Mouse (Mus musculus): ENCODE data around the gene Parp1.
"Not testable (repeated sequence)": the region's sequence is repeated elsewhere in the genome, so short reads cannot be mapped to it uniquely, and the experiment has no call there.

Parp1 gene

DNA sequence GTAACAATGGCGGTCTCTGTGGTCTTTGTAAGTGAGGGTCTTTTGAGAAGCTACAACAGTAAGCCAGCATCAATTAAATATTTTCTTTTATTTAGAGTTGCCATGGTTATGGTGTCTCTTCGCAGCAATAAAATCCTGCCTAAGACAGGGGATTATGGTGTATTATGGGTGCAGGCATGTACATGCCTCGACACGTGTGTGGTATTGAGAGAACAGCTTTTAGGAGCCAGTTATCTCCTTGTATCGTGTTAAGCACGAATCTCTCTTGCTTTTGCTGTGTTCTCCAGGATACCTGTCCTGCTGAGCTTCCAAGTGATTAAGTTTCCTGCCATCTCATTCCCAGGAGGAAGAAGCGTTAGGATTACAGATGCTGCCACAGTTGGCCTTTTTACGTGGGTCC lies 9.3 kb upstream of the Parp1 start:
- in situ Hi-C loops (cut with MboI): loop anchor here (10.0 kb wide), 1 partner anchor 125 kb away; no protein-coding TSS in a partner anchor

DNA sequence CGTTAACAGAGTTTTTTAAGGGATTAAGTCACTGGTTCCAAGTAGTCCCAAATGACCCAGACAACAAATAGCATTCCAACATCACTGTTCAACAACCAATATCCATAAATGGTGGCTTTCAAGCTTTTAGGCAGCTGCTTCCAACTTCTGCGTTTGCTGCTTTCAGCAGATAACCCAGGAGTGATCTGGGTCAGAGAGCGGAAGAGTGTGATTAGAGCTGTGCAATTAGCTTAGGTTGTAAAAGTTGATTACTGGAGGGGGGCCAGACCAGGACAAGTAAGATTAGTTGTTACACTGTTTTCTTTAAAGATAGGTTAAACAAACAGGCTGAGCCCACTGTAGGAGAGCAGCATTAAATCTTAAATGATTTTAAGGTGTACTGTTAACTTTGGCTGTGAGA lies 7.5 kb upstream of the Parp1 start:
- in situ Hi-C loops (cut with MboI): no loop called here

DNA sequence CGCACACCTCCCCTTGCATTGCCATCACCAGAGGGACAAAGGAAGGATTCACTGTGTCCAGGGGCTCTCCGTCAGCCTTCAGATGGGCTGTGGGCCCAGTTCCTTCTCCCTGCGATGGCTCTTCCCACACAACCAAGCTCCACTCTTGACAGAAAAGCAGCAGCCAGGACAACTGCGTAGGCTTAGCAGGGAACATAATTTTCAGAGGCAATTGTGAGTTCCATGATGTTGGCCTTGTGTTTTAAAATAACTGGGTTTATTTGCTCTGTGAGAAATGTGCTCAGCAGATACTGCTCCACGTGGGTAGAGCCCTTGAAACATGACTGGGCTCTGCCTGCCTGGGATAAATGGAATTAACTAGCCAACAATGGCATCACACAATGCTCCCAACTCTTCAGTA lies 3.8 kb upstream of the Parp1 start:
- in situ Hi-C loops (cut with MboI): no loop called here

DNA sequence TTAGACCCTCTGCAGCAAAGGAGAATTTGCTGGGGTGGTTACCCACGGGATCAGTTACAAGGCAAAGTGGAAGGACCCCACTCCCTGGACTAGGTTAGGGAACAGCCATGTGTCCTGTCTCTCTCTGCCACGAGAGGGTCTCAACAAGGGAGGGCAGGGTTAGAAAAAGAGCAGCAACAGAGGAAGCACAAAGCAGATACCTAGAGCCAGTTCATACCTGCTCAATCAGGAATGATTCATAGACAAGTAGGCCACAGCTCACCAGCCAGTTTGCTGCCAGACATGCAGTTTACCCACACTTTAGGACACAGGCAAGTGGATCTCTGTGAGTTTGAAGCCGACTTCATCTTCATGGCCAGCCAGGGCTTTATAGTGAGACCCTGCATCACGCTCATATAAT lies 963 bp upstream of the Parp1 start:
- in situ Hi-C loops (cut with MboI): no loop called here

DNA sequence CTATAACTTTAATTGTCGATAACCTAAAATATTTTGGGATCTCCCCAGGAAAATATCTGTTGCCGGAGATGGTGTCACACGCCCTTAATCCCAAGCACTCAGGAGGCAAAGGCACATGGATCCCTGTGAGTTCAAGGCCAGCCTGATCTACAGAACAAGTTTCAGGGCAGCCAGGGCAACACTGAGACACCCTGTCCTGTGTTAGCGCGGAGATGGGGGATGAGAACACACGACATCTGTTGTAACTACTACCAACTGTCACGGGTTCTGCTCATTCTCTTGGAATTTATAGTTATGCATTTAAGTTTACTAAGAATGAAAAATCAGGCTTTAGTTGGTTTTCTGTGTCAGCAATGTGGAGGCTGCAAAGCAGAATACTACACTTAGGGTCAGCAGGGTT lies 476 bp upstream of the Parp1 start:
- in situ Hi-C loops (cut with MboI): no loop called here

DNA sequence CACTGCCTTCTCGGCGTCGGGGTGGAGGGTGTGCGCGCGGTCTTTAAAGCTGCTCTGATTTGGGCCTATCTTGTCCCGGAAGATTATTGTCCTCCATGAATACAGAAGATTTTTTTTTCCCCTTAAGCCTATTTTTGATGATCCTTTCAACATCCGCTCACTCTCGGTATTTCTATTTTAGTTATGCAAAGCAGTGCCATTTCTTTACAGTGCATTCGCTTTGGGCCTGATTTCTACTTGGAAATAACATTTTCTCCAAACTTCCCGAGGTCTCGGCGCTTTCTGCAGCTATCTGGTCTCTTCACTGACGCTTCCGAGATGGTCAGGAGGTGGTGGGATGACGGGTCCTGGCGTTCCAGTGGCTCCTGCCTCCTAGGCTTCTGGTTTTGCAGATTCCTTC lies 729 bp downstream of the Parp1 start:
- in situ Hi-C loops (cut with MboI): no loop called here

DNA sequence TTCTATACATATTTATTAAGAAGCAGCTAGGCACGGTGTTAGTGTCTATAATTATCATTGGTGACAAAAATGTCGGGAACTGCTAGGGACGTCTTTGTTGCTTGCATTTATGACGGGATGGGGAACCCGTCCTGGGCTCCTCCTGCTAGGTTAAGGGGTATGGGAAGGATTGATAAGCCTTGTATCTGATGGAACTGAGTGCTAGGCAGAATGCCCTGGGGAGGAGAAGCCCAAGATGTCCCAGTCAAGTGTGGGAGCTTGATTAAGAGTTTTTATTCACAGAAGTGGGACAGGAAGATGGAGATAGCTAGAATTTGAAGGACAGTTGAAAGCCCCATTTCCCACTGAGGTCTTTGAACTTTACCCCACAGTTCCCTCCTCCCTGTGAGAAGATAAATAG lies 1.5 kb downstream of the Parp1 start:
- in situ Hi-C loops (cut with MboI): no loop called here

DNA sequence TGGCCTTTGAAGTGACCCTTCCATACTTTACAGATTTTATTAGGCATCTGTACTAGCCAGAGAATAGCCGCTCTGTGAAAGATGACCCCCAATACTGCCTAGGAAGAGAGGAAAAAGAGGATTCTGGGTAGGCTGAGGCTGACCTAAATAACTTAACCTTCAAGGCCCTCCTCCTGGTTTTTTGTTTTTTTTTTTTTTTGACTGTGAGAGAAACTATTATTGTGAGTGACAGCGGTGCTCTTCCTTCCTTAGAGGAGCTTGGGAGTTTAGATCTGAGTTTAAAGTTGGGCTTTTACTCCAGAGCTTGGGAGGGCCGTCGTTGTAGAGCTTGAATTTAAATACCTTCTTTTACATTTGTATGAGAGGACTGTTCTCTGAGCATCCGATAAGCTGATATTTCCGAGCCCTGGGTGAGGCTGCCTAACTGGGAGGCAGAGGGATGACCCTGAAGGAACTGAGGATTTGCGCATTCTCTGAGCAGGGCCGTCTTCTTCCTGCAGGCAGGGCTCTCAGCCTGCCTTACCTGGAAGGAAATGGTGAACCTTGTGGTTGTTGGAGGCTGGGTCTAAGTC lies 2.4 kb downstream of the Parp1 start:
- in situ Hi-C loops (cut with MboI): no loop called here

DNA sequence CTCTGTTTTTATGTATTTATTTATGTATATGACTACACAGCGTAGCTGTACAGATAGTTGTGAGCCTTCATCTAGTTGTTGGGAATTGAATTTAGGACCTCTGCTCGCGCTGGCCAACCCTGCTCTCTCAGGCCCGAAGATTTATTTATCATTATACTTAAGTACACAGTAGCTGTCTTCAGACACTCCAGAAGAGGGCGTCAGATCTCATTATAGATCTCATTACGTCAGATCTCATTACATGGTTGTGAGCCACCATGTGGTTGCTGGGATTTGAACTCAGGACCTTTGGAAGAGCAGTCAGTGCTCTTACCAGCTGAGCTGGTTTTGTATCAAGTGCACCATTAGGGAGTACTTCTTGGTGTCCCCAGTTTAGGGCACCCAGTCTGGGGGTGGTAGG lies 3.0 kb downstream of the Parp1 start:
- in situ Hi-C loops (cut with MboI): not testable (repeated sequence)

DNA sequence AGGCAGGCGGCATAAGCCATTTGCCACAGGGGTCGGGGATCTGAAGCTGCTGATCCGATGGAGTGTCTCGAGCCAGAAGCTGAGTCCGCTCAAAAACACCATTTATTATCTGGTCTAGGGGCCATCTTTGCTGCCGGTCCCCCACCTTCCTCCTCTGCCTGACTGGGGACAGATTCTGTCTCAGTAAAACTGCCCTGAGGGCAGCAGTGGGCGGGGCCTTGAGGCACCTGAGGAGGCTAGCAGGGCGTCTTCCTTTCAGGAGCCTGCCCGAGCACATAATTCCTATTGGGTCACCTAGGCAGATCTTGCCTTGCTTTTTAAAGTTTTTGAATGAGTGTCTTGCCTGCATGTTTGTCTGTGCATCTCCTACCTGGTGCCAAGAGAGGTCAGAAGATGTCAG lies 3.4 kb downstream of the Parp1 start:
- in situ Hi-C loops (cut with MboI): no loop called here

DNA sequence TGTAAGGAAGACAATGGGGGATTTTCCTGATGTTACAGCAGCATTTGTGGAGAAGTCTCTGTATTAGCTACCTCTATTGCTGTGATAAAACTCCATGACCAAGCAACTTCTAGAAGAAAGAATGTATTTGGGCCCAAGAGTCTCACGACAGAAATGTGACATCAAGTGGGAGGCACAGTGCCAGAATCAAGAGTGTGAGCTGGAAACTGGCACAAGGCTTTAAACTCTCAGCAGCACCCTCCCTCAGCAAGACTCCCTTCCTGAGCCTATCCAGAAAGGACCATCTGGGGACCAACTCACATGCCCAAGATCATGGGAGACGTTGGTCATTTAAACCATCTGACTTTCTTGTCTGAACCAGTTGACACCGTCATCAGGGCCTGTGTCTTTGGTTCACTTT lies 7.8 kb downstream of the Parp1 start:
- in situ Hi-C loops (cut with MboI): no loop called here

DNA sequence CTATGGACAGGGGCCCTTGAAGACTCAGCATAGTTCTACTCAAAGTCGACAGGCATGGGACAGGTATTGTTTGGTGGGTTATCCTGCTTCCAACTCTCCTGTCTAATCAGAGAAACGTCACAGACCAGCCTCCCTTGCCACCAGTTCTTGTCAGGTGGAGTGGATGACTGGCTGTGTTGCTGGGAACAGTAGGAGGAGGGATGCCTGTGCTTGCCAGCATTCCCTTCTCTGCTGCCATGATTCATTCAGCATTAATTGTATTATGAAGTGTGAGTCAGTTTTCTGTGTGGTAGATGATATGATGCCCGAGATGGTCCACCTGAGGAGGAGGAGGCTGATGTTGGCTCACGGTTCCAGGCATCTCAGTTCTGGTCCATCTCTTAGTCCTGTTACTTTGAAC lies 9.1 kb downstream of the Parp1 start:
- in situ Hi-C loops (cut with MboI): no loop called here

DNA sequence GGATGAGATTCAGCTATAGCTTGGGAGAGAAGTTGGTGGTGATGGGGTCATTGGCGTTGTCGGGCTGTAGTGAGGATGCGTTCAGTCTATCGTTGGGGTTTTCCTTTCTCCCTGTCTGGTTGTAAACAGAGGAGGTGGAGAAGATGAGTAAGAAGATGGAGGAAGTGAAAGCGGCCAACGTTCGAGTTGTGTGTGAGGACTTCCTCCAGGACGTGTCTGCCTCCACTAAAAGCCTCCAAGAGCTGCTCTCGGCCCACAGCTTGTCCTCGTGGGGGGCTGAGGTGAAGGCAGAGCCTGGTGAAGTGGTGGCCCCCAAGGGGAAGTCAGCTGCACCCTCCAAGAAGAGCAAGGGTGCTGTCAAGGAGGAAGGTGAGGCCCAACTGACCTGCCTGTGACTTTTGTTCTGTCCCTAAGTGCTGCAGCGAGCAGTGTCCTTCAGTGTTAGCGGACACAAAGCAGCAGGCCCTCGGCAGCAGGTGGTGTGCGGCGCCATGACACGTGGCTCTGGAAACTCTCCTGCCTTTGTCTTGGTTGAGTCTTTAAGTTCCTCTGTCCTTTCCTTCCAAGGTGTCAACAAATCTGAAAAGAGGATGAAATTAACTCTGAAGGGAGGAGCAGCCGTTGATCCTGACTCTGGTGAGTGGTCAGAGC lies 19.2 kb downstream of the Parp1 start:
- in situ Hi-C loops (cut with MboI): no loop called here

DNA sequence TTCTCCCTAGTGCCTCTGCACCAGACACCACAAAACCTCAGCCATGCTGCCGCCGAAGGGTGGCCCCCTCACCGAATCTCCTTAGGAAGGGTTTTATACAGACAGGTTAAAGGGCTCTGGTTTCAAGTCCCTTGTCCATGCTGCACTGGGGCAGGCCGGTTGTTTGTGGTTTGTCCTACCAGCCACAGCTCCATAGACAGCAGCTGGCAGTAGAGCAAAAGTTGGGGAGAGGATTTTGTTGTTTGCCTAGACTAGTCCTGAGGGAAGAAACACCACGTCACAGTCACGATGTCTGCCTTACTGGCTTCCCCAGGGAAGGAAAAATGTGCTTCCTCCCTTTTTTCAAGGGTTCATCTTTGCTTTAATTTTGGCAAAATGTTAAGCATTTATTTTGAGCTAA lies 31.9 kb downstream of the Parp1 start:
- in situ Hi-C loops (cut with MboI): no loop called here

DNA sequence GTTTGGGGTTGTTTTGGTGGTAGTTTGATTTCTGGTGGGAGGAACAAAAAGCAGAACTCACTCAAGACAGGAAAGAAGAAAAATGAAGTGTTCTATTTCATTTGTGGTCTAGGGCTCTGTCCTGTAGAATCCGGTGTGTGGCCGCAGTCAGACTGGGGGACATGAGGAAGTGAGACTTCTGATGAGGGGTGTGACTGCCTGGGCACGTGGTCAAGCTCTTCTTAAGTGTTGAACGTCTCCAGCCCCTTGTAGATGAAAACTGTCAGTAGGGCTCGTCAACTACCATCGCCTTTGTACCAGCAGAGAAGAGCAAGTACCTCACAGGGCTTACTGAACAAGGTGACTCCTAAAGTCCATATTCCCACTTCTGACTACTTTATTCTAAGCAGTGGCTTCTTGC lies 33.1 kb downstream of the Parp1 start:
- in situ Hi-C loops (cut with MboI): no loop called here

DNA sequence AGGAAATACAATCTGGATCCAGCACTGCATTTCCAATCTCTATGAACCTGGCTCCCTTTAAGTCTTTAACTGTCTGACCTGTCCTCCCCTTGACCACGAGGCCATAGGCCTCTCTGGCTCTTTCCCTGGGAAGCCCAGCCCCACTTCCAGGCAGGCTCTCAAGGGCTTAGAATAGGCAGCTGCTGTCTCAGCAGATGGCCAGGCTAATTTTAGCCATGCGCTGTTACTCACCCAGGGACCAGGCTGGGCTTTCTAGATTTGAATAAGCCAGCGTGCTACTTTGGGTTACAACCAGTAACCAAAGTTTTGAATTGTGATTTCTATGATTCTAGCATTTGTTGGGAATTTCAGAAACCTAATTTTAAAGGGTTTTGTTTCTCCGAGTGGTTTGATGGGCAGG lies 35.9 kb downstream of the Parp1 start:
- in situ Hi-C loops (cut with MboI): no loop called here

DNA sequence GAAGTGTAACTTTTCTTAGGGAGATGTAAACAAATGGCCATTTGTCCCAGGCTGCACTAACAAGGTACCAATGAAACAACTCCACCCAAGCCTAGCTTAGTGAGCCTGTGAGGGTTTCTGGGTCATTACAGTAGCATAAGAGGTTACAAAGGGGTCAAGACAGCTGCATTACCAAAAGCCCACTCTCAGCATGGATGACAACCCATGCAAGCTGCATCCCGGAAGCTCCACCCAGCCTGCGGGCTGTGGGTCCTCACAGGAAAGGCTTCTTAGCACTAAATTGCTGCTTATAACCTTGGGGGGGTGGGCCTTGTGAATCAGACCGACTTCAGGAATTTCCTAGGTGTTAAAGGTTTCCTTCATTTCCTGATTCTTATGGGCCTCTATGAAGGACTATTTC lies 37.4 kb downstream of the Parp1 start:
- in situ Hi-C loops (cut with MboI): no loop called here

DNA sequence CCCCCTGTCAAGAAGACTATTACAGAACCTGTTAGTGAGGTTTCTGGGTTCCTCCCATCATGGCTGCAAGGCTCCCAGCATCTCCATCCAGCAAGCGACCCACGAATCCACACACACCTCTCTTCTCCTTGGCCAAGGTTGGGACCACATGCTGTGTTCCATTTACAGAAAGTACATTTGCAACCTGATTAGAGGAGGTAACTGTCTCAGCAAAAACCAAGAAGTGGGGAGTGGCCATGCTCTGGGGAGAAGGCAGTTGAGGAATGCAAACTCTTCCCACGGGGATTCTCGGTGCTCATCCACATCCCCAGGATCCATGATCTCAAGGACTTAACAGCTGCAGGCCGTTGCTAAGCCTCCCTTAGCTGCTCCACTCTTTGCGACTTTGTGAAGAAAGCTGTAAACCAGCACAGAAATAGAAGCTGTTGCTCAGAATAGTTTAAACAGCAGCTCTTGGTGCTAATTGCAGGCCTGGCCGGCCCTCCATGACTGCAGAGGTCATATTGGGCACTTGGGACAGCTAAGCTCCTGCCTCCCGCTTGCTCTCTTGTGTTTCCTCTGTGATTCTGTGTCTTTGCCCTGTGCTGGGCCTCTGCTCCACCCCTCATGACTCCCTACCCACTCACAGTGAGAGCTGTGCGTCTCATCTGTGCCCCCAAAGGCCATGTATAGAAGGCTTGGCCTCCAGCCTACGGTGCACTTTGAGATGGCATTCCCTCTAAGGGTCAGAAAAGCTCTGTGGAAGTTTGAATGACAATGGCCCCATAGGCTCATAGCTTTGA lies 38.3 kb downstream of the Parp1 start:
- in situ Hi-C loops (cut with MboI): no loop called here

DNA sequence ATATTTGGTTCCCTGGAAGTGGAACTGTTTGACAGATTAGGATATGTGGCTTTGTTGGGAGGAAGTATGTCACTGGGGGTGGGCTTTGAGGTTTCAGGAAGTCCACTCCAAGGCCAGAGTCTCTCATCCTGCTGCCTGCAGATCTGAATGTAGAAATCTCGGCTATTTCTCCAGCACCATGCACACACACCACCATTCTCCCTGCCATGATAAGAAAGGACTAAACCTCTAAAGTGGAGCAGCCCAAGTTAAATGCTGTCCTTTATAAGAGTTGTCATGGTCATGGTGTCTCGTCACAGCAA lies 38.8 kb downstream of the Parp1 start:
- in situ Hi-C loops (cut with MboI): no loop called here

DNA sequence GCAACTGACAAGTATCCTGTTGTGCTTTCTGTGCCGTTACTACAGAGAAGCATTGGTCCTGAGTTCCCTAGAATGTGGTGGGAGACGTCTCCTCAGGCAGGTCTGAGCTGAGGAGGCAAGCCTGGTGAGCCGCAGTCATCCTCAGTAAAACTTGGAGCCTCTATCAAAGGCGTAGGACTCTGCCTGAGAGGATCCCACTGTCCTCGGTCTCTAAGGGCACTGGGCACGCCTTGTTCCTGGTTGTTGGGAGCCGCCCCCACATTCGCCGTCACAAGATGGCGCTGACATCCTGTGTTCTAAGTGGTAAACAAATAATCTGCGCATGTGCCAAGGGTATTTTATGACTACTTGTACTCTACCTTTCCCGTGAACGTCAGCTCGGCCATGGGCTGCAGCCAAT lies 43.1 kb downstream of the Parp1 start:
- in situ Hi-C loops (cut with MboI): not testable (repeated sequence)

DNA sequence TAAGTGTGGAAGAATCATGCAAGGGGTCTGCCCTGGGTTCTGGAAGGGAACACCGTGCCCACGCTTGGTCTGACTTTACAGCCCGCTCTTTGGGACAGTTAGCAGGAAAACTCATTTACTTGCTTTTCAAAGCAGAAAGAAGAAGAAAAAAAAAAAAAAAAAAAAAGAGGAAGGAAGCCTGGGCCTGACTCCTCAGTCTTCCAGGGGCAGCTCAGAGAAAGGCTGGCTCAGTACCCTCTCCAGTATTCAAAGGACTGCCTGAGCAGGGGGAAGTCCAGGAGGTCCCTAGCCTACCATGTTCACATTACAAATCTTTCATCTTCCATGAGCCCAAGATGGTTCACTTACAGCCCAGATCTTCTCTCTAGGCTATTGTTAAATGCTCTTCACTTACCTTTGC lies 48.0 kb downstream of the Parp1 start:
- in situ Hi-C loops (cut with MboI): no loop called here

DNA sequence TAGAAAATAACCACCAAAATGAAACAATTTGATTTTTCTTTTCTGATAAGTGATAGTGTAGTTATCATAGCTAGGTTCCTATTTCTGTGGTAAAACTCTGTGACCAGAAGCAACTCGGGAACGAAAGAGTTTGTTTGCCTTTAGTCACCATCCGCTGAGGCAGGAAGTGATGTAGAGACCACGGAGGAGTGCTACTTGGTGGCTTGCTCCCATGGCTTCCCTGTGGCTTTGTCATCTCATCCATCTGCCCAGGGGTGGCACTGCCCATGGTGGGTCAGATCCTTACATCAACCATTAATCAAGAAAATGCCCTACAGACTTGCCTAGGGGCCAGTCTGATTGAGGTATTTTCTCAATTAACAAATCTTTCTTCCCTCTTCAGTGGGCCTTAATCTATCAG lies 53.7 kb downstream of the Parp1 start:
- in situ Hi-C loops (cut with MboI): no loop called here

DNA sequence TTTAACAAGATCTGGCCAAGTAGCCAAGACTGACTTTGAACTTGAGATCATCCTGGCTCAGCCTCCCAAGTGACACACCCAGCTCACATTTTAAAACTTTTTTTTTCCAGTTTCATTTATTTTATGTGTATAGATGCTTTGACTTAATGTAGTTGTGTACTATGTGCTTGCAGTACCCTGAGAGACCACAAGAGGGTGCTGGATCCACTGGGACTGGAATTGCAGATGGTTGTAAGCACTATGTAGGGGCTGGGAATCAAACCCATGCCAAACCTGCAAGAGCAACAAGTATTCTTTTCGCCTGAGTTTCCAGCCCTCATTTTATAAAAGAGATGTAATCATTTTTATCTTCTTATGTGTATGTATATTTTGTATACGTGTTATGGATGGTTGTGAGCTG lies 55.2 kb downstream of the Parp1 start:
- in situ Hi-C loops (cut with MboI): no loop called here

DNA sequence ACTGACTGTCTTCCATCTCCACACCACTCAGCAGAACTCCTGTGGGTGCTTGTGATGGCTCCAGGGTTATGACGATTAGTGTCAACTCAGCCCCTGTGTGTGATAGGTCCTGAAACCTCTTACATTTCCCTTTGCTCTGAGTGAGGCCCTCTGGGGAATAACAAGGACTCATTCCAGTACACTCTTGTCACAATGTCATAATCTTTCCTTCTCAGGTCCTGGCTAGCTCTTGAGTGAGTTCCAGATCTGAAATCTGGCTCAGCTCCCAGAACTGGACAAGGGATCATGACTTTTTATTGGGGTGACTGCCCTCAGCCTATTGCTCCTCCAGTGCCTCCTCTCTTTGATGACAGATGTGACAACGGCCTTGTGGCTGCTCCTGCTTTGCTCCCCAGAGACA lies 57.4 kb downstream of the Parp1 start:
- in situ Hi-C loops (cut with MboI): no loop called here

Data from mature B cell (primary cell).